Mouse (Mus musculus) brain, embryonic 14.5 days (tissue): ENCODE measurements around the gene Rapgef6.

Source experiments
- CTCF ChIP-seq: fragments of 200-500 bp; IDR thresholded peaks from 2 replicates; pipeline ENCODE4 v1.5.1; 2012; ENCODE audit warnings: inconsistent platforms, mild to moderate bottlenecking, moderate library complexity, borderline replicate concordance; ENCODE audit not compliant: insufficient read depth, insufficient read length; ENCODE audit errors: extremely low read depth
- POLR2A ChIP-seq: fragments of 200-500 bp; IDR thresholded peaks from 2 replicates; pipeline ENCODE4 v1.6.1; 2012; ENCODE audit warnings: mild to moderate bottlenecking, inconsistent platforms, borderline replicate concordance; ENCODE audit not compliant: poor library complexity, insufficient read depth, insufficient read length, severe bottlenecking; ENCODE audit errors: extremely low read depth

- no peak for TF ChIP-seq CTCF
- TF ChIP-seq POLR2A, result no peak
Measured at GRCm38 (mm10) chr11:54708153-54708552, 185.5 kb downstream of the Rapgef6 start.
